Mouse (Mus musculus): ENCODE results near the gene Pnpla2. TPM values are rescaled to one million over a fixed set of nuclear protein-coding genes. Genes with fewer than 3 reads are reported as not detected.

Pnpla2 gene
- polyA plus RNA-seq, 1 experiment from 2014 or later: 17.8 TPM

DNA sequence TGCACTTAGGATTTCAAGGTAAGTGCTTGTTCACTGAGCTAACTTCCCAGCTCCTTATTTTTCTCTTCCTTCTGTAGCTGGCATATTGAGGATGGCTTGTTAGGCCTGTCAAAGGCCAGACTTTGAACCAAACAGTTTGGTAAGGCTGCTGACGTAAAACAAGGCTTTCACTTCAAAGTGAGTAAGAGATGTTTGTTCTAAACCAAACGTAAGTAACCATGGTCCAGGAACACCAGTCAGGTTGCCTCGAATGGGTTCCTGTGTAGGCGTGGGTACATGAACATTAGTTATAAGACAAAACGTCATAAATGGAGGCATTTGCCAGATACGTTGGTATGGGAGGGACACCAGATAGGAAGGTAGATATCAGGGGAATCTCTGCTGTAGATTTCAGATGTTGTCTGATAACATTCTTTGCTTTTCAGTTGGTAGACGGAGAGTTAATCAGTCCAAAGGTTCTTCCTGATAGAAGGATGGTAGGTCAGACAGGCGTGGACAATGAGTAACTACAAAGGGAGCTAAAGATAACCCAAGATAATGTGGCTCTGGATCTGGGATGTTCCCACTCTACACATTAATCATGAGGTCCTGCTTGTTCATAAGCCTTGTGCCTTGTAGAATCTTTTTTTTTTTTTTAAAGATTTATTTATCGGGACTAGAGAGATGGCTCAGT, 34.8 kb upstream of the Pnpla2 start:
- Histone ChIP-seq H3K9ac (no peak overlapping the region), H3K27ac (no peak overlapping the region), H3K4me1 (peaks cover 7% of the 10 kb centered on the region; the same call in 1 of the 2 replicates), H3K4me3 (no peak overlapping the region), H3K27me3 (replicated peaks) (peaks cover 16% of the 10 kb centered on the region; the same call in 1 of the 2 replicates), H3K36me3 (no peaks in the 10 kb centered on the region), H3K9me3 (replicated peaks) (no peaks in the 10 kb centered on the region), H3K4me2 (no peak overlapping the region)
- WGBS (ENCODE audit: insufficient replicate concordance): 61% methylated on average over 9 of the region's 9 CpGs
- peak; percentile 43 for ATAC-seq

DNA sequence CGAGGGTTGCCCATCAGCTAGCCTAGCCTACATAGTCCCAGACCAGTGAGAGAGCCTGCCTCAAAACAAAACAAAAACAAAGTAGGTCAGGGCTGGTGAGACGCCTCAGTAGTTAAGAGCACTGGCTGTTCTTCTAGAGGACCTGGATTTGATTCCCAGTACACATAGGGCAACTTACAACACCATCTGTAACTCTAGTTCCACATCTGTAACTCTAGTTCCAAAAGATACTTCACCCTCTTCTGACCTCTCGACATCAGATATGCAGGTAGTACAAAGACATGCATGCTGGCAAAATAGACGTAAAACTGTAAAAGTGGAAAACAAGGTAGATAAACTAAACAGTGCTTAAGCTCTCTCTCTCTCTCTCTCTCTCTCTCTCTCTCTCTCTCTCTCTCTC, 31.2 kb upstream of the Pnpla2 start:
- 63% methylated on average over 4 of the region's 4 CpGs for WGBS (ENCODE audit: insufficient replicate concordance)
- no peak overlapping the region for H3K4me3 ChIP-seq
- peaks cover 17% of the 10 kb centered on the region for H3K4me1 ChIP-seq
- no peak for ATAC-seq
- no peak overlapping the region for H3K27ac ChIP-seq
- H3K36me3 ChIP-seq: no peaks in the 10 kb centered on the region
- no peak overlapping the region for H3K9ac ChIP-seq
- no peak overlapping the region for H3K4me2 ChIP-seq
- peaks cover 40% of the 10 kb centered on the region for H3K27me3 ChIP-seq (replicated peaks)
- no peaks in the 10 kb centered on the region for H3K9me3 ChIP-seq (replicated peaks)

GRCm38 (mm10) chr7:141426948-141427730, 27.9 kb upstream of the Pnpla2 start:
- peaks cover 27% of the 10 kb centered on the region for H3K4me1 ChIP-seq
- H3K9me3 ChIP-seq (replicated peaks): no peaks in the 10 kb centered on the region
- H3K27ac ChIP-seq: no peak overlapping the region
- ATAC-seq: no peak
- peaks cover 21% of the 10 kb centered on the region for H3K36me3 ChIP-seq
- H3K9ac ChIP-seq: no peak overlapping the region
- peaks cover 40% of the 10 kb centered on the region for H3K27me3 ChIP-seq (replicated peaks)
- H3K4me3 ChIP-seq: no peak overlapping the region
- H3K4me2 ChIP-seq: no peak overlapping the region
- 58% methylated on average over 12 of the region's 12 CpGs for WGBS (ENCODE audit: insufficient replicate concordance)

DNA sequence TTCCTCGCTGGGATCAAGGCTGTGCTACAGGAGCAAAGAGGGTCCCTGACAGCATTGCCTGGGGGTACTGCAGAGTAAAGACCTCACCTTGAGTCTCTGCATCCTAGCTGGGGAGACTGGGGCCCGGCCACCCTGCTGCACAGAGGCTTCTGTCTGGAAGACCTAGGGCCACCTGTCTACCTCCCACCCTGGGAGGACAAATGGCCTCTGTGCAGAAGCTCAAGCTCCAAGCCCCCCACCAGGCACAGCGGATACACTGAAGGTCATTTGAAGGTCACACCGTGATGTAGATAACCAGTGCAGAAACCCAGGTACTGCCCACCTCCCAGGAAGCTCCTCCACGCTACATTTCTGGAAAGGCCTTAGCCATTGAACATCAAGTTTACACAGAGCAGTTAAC, 26.3 kb upstream of the Pnpla2 start:
- Histone ChIP-seq H3K27ac (no peak overlapping the region), H3K9ac (no peak overlapping the region), H3K27me3 (replicated peaks) (peaks cover 31% of the 10 kb centered on the region), H3K4me2 (no peak overlapping the region), H3K4me1 (peaks cover 38% of the 10 kb centered on the region), H3K36me3 (peaks cover 36% of the 10 kb centered on the region), H3K9me3 (replicated peaks) (no peaks in the 10 kb centered on the region), H3K4me3 (no peak overlapping the region)
- ATAC-seq: no peak
- WGBS (ENCODE audit: insufficient replicate concordance): 52% methylated on average over 5 of the region's 5 CpGs

GRCm38 (mm10) chr7:141429310-141429709, 25.7 kb upstream of the Pnpla2 start, which contains the start of gene Cend1:
Gene Cend1 (minus strand): TSS chr7:141429491.
- Histone ChIP-seq H3K4me3 (no peak within 1 kb of the TSS), H3K9ac (no peak within 1 kb of the TSS), H3K9me3 (replicated peaks) (no peaks in the 10 kb centered on the region), H3K27me3 (replicated peaks) (peaks cover 29% of the 10 kb centered on the region), H3K4me2 (no peak within 1 kb of the TSS; the same call in 1 of the 2 replicates), H3K4me1 (peaks cover 44% of the 10 kb centered on the region), H3K27ac (no peak within 1 kb of the TSS), H3K36me3 (peaks cover 41% of the 10 kb centered on the region)
- 10% methylated on average over 19 of the region's 19 CpGs for WGBS (ENCODE audit: insufficient replicate concordance)
- ATAC-seq: peak; percentile 53

GRCm38 (mm10) chr7:141429840-141430584, 25.0 kb upstream of the Pnpla2 start:
- no peak overlapping the region for H3K4me2 ChIP-seq

GRCm38 (mm10) chr7:141430585-141431240, 24.3 kb upstream of the Pnpla2 start:
- Histone ChIP-seq H3K4me2 (no peak overlapping the region), H3K27me3 (replicated peaks) (peaks cover 25% of the 10 kb centered on the region), H3K4me1 (peaks cover 57% of the 10 kb centered on the region), H3K4me3 (no peak overlapping the region), H3K27ac (no peak overlapping the region), H3K9ac (no peak overlapping the region), H3K36me3 (peaks cover 41% of the 10 kb centered on the region), H3K9me3 (replicated peaks) (no peaks in the 10 kb centered on the region)
- ATAC-seq: no peak
- WGBS (ENCODE audit: insufficient replicate concordance): 83% methylated on average over 9 of the region's 9 CpGs

More at GRCm38 (mm10) chr7:141429840-141430584, 25.0 kb upstream of the Pnpla2 start:
- WGBS (ENCODE audit: insufficient replicate concordance): 66% methylated on average over 9 of the region's 9 CpGs
- Histone ChIP-seq H3K27me3 (replicated peaks) (peaks cover 29% of the 10 kb centered on the region), H3K9ac (no peak overlapping the region), H3K27ac (no peak overlapping the region), H3K9me3 (replicated peaks) (no peaks in the 10 kb centered on the region), H3K36me3 (peaks cover 41% of the 10 kb centered on the region), H3K4me1 (peaks cover 51% of the 10 kb centered on the region), H3K4me3 (no peak overlapping the region)
- no peak for ATAC-seq

DNA sequence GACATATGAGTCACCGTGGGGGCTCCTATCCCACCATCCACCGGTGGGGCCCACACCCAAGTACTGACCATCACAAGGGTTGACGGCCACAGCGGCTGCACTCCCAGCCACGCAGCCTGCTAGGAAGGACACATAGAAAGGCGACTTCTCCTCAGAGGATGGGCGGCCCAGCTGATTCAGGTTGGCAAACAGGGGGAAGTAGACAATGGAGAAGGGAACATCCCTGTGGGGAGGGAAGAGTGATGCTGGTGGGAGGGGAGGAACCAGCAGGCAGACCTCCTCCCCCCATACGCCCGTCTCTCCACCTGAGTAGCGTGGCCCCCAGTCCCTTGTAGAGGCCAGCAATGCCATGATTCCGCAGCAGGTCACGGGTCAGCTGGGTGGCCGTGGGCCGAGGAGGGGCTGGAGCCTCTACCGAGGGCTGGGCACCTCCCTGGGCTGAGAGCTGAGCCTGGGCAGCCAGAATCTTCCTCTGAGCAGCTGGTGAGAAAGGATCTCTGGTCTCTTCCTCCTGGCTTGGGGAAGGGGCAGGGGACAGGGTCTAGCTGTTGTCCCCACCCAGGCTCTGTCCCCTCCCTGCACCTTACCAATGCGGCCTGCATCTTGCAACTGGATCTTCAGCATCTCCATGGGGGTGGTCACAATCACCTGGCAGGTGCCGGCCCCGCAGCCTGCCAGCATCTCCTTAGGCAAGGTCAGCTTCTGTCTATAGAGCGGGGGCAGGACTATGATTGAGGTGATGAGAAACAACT, 23.4 kb upstream of the Pnpla2 start:
- Histone ChIP-seq H3K36me3 (peaks cover 41% of the 10 kb centered on the region), H3K9ac (no peak overlapping the region), H3K4me3 (no peak overlapping the region), H3K9me3 (replicated peaks) (no peaks in the 10 kb centered on the region), H3K27me3 (replicated peaks) (peaks cover 17% of the 10 kb centered on the region; the same call in 1 of the 2 replicates), H3K27ac (no peak overlapping the region), H3K4me2 (no peak overlapping the region), H3K4me1 (peaks cover 63% of the 10 kb centered on the region)
- 89% methylated on average over 19 of the region's 19 CpGs for WGBS (ENCODE audit: insufficient replicate concordance)
- no peak for ATAC-seq

DNA sequence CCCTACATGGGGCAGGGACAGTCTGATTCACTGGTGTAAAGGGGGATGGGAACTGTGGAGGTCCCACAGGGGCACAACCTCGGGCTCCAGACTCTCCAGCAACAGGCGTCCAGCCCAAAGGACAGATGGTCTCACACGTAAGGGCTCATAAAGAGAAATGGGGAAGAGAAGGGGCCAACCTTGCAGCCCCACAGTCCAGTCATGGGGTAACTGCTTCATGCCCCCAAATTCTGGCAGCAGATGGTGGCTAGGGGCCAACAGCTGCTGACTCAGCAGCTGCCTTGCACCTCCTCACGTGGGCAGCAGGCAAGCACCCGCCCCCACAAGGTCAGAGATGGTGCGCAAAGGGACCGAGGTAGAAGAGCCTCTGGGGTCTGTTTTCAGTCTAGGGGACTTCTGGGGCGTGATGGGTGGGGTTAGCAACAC, 22.8 kb upstream of the Pnpla2 start:
- Histone ChIP-seq H3K4me3 (no peak overlapping the region), H3K27me3 (replicated peaks) (peaks cover 12% of the 10 kb centered on the region; the same call in 1 of the 2 replicates), H3K9me3 (replicated peaks) (no peaks in the 10 kb centered on the region), H3K4me1 (peaks cover 63% of the 10 kb centered on the region), H3K9ac (no peak overlapping the region), H3K36me3 (peaks cover 41% of the 10 kb centered on the region), H3K4me2 (no peak overlapping the region), H3K27ac (no peak overlapping the region)
- no peak for ATAC-seq
- 81% methylated on average over 8 of the region's 8 CpGs for WGBS (ENCODE audit: insufficient replicate concordance)

DNA sequence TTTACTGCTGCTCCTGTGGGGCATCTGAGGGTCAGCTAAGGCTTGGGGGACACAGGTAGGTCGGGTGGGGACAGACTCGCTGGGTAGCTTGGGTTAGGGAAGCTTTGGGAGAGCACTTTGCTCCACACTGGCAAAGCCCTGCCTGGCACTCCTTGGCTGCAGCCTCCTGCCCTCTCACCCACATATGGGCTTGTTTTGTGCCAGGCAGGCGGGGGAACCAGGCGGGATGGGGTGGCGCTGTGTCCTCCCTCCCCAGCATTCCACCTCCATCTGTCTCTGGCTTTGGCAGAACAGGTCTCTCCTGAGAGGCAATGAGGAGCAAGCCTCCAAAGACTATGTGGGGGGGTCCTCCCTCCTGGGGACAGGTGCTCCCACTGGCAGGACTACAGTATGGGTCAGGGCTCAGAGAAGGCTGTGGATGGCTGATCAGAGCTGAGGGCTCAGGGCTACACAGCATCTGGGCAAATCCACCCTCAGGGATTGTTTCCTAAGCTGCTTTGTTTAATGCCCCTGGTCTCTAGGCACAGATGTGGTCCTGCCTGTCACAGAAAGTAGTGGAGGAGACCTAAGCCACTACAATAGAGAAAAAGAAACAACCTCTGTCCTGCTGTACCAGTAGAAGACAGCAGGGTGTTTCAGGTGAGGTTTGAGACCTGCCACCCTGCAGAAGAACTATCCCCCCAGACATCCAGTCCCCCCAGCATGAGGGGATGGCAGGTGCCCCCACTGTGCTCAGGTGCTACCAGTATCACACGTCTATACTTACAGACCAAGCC, 22.1 kb upstream of the Pnpla2 start:
- H3K9ac ChIP-seq: no peak overlapping the region
- peaks cover 43% of the 10 kb centered on the region for H3K36me3 ChIP-seq
- 83% methylated on average over 6 of the region's 6 CpGs for WGBS (ENCODE audit: insufficient replicate concordance)
- H3K4me1 ChIP-seq: peaks cover 68% of the 10 kb centered on the region
- H3K4me2 ChIP-seq: no peak overlapping the region
- H3K27ac ChIP-seq: no peak overlapping the region
- H3K27me3 ChIP-seq (replicated peaks): 0 out of 2 replicates have a peak, but pooled peaks cover 5% of the 10 kb centered on the region
- no peak overlapping the region for H3K4me3 ChIP-seq
- no peaks in the 10 kb centered on the region for H3K9me3 ChIP-seq (replicated peaks)
- no peak for ATAC-seq

Data from liver, embryonic 12.5 days (tissue).